Mouse (Mus musculus) right cerebral cortex, postnatal 4 days (tissue): ENCODE data around the gene Ckb.
A peak's percentile ranks its signal among the peaks of the same experiment; 100 is the strongest.
"Not testable (repeated sequence)": the region's sequence is repeated elsewhere in the genome, so short reads cannot be mapped to it uniquely, and the experiment has no call there.

Source experiments
- DNase-seq: peaks from one replicate; pipeline ENCODE4 v3.0.0-alpha.2; 2022

Ckb gene

GRCm38 (mm10) chr12:111672176-111672575, at the start of gene Ckb:
TSS of gene Ckb (minus strand) at chr12:111672338.
- peak; percentile 92 for DNase-seq

GRCm38 (mm10) chr12:111720222-111720621, 48.1 kb upstream of the Ckb start:
- DNase-seq: no peak

GRCm38 (mm10) chr12:111718656-111719055, 46.5 kb upstream of the Ckb start:
- no peak for DNase-seq

- no peak for DNase-seq
Observed at GRCm38 (mm10) chr12:111716505-111716904, 44.4 kb upstream of the Ckb start.

- DNase-seq: not testable (repeated sequence)
Observed at GRCm38 (mm10) chr12:111713880-111714279, 41.7 kb upstream of the Ckb start.

GRCm38 (mm10) chr12:111713004-111713651, 41.0 kb upstream of the Ckb start, which contains the start of the genes Bag5 and Apopt1:
TSS of gene Bag5 (minus strand) at chr12:111713257.
TSS of gene Apopt1 (plus strand) at chr12:111713261.
- DNase-seq: peak; percentile 87

- no peak for DNase-seq
Observed at GRCm38 (mm10) chr12:111712476-111712875, 40.3 kb upstream of the Ckb start.

- no peak for DNase-seq
Observed at GRCm38 (mm10) chr12:111710091-111710490, 38.0 kb upstream of the Ckb start.

- no peak for DNase-seq
Observed at GRCm38 (mm10) chr12:111708181-111708580, 36.0 kb upstream of the Ckb start.

GRCm38 (mm10) chr12:111705186-111705973, 33.2 kb upstream of the Ckb start:
- no peak for DNase-seq

- DNase-seq: no peak
Observed at GRCm38 (mm10) chr12:111704609-111705008, 32.5 kb upstream of the Ckb start.

GRCm38 (mm10) chr12:111703301-111703700, 31.2 kb upstream of the Ckb start:
- no peak for DNase-seq

GRCm38 (mm10) chr12:111700920-111701458, 28.9 kb upstream of the Ckb start:
- no peak for DNase-seq

GRCm38 (mm10) chr12:111699542-111699941, 27.4 kb upstream of the Ckb start:
- no peak for DNase-seq

- DNase-seq: no peak
Observed at GRCm38 (mm10) chr12:111698346-111698913, 26.3 kb upstream of the Ckb start.

GRCm38 (mm10) chr12:111697708-111698107, 25.6 kb upstream of the Ckb start:
- no peak for DNase-seq

- peak; percentile 66 for DNase-seq
Observed at GRCm38 (mm10) chr12:111696239-111696638, 24.1 kb upstream of the Ckb start.

GRCm38 (mm10) chr12:111694880-111695804, 23.0 kb upstream of the Ckb start:
- peak; percentile 50 for DNase-seq

GRCm38 (mm10) chr12:111694271-111694781, 22.2 kb upstream of the Ckb start:
- no peak for DNase-seq

GRCm38 (mm10) chr12:111693341-111694270, 21.5 kb upstream of the Ckb start:
- DNase-seq: peak; percentile 69

GRCm38 (mm10) chr12:111692899-111693298, 20.8 kb upstream of the Ckb start:
- no peak for DNase-seq
